Mouse (Mus musculus): ENCODE measurements around the gene Cryzl2.

Cryzl2 gene

GRCm38 (mm10) chr1:157446325-157446724 lies 12.1 kb upstream of the Cryzl2 start:
- no peak overlapping the region for H3K4me3 ChIP-seq (replicated peaks; ENCODE audit: low read length)
- TF ChIP-seq CTCF (conservative IDR thresholded peaks at IDR 0.05; ENCODE audit: low read length) (no peak), POU5F1 (IDR thresholded peaks at IDR 0.05; ENCODE audit: borderline replicate concordance, low read length) (no peak), NANOG (IDR thresholded peaks at IDR 0.05; ENCODE audit: borderline replicate concordance, low read length) (no peak)
- peaks cover 46% of the 10 kb centered on the region for H3K4me1 ChIP-seq (replicated peaks; ENCODE audit: low read depth, low read length)
- peaks cover 20% of the 10 kb centered on the region; the same call in 1 of the 2 replicates for H3K27me3 ChIP-seq (ENCODE audit: insufficient read depth, low read length)
- no peaks in the 10 kb centered on the region for H3K36me3 ChIP-seq (ENCODE audit: insufficient read depth, low read length)
- no peaks in the 10 kb centered on the region; the same call in 1 of the 2 replicates for H3K9me3 ChIP-seq (ENCODE audit: low read length)

GRCm38 (mm10) chr1:157447142-157447541 lies 11.2 kb upstream of the Cryzl2 start:
- peaks cover 20% of the 10 kb centered on the region; the same call in 1 of the 2 replicates for H3K27me3 ChIP-seq (ENCODE audit: insufficient read depth, low read length)
- TF ChIP-seq POU5F1 (IDR thresholded peaks at IDR 0.05; ENCODE audit: borderline replicate concordance, low read length), result no peak
- TF ChIP-seq NANOG (IDR thresholded peaks at IDR 0.05; ENCODE audit: borderline replicate concordance, low read length), result no peak
- no peak for TF ChIP-seq CTCF (conservative IDR thresholded peaks at IDR 0.05; ENCODE audit: low read length)

GRCm38 (mm10) chr1:157448164-157448804 lies 10.1 kb upstream of the Cryzl2 start:
- no peaks in the 10 kb centered on the region for H3K36me3 ChIP-seq (ENCODE audit: insufficient read depth, low read length)
- no peak overlapping the region for H3K4me3 ChIP-seq (replicated peaks; ENCODE audit: low read length)
- H3K9me3 ChIP-seq (ENCODE audit: low read length), result no peaks in the 10 kb centered on the region; the same call in 1 of the 2 replicates
- TF ChIP-seq CTCF (conservative IDR thresholded peaks at IDR 0.05; ENCODE audit: low read length) (no peak), POU5F1 (IDR thresholded peaks at IDR 0.05; ENCODE audit: borderline replicate concordance, low read length) (no peak), NANOG (IDR thresholded peaks at IDR 0.05; ENCODE audit: borderline replicate concordance, low read length) (no peak)
- peaks cover 20% of the 10 kb centered on the region; the same call in 1 of the 2 replicates for H3K27me3 ChIP-seq (ENCODE audit: insufficient read depth, low read length)
- H3K4me1 ChIP-seq (replicated peaks; ENCODE audit: low read depth, low read length), result peaks cover 44% of the 10 kb centered on the region

More at GRCm38 (mm10) chr1:157447142-157447541, 11.2 kb upstream of the Cryzl2 start:
- Histone ChIP-seq H3K36me3 (ENCODE audit: insufficient read depth, low read length) (no peaks in the 10 kb centered on the region), H3K4me1 (replicated peaks; ENCODE audit: low read depth, low read length) (peaks cover 46% of the 10 kb centered on the region), H3K9me3 (ENCODE audit: low read length) (no peaks in the 10 kb centered on the region; the same call in 1 of the 2 replicates), H3K4me3 (replicated peaks; ENCODE audit: low read length) (no peak overlapping the region)

GRCm38 (mm10) chr1:157448805-157449188 lies 9.6 kb upstream of the Cryzl2 start:
- no peaks in the 10 kb centered on the region for H3K36me3 ChIP-seq (ENCODE audit: insufficient read depth, low read length)
- TF ChIP-seq CTCF (conservative IDR thresholded peaks at IDR 0.05; ENCODE audit: low read length) (no peak), POU5F1 (IDR thresholded peaks at IDR 0.05; ENCODE audit: borderline replicate concordance, low read length) (no peak), NANOG (IDR thresholded peaks at IDR 0.05; ENCODE audit: borderline replicate concordance, low read length) (no peak)
- peaks cover 20% of the 10 kb centered on the region; the same call in 1 of the 2 replicates for H3K27me3 ChIP-seq (ENCODE audit: insufficient read depth, low read length)
- H3K4me3 ChIP-seq (replicated peaks; ENCODE audit: low read length), result no peak overlapping the region
- H3K9me3 ChIP-seq (ENCODE audit: low read length), result no peaks in the 10 kb centered on the region; the same call in 1 of the 2 replicates
- H3K4me1 ChIP-seq (replicated peaks; ENCODE audit: low read depth, low read length), result peaks cover 43% of the 10 kb centered on the region

GRCm38 (mm10) chr1:157449532-157449931 lies 8.8 kb upstream of the Cryzl2 start:
- Histone ChIP-seq H3K36me3 (ENCODE audit: insufficient read depth, low read length) (no peaks in the 10 kb centered on the region), H3K4me1 (replicated peaks; ENCODE audit: low read depth, low read length) (peaks cover 35% of the 10 kb centered on the region), H3K9me3 (ENCODE audit: low read length) (no peaks in the 10 kb centered on the region; the same call in 1 of the 2 replicates), H3K27me3 (ENCODE audit: insufficient read depth, low read length) (peaks cover 20% of the 10 kb centered on the region; the same call in 1 of the 2 replicates), H3K4me3 (replicated peaks; ENCODE audit: low read length) (peak overlapping the region; percentile 20; the same call in 1 of the 2 replicates)
- TF ChIP-seq CTCF (conservative IDR thresholded peaks at IDR 0.05; ENCODE audit: low read length), result no peak
- no peak for TF ChIP-seq POU5F1 (IDR thresholded peaks at IDR 0.05; ENCODE audit: borderline replicate concordance, low read length)
- no peak for TF ChIP-seq NANOG (IDR thresholded peaks at IDR 0.05; ENCODE audit: borderline replicate concordance, low read length)

GRCm38 (mm10) chr1:157449981-157450636 lies 8.3 kb upstream of the Cryzl2 start:
- peak; percentile 61; the same call in 1 of the 2 replicates for TF ChIP-seq NANOG (IDR thresholded peaks at IDR 0.05; ENCODE audit: borderline replicate concordance, low read length)
- TF ChIP-seq CTCF (conservative IDR thresholded peaks at IDR 0.05; ENCODE audit: low read length), result no peak
- Histone ChIP-seq H3K4me3 (replicated peaks; ENCODE audit: low read length) (peak overlapping the region; percentile 20), H3K4me1 (replicated peaks; ENCODE audit: low read depth, low read length) (peaks cover 29% of the 10 kb centered on the region), H3K27me3 (ENCODE audit: insufficient read depth, low read length) (peaks cover 20% of the 10 kb centered on the region; the same call in 1 of the 2 replicates), H3K36me3 (ENCODE audit: insufficient read depth, low read length) (no peaks in the 10 kb centered on the region), H3K9me3 (ENCODE audit: low read length) (no peaks in the 10 kb centered on the region; the same call in 1 of the 2 replicates)

- H3K27me3 ChIP-seq (ENCODE audit: insufficient read depth, low read length), result peaks cover 20% of the 10 kb centered on the region; the same call in 1 of the 2 replicates
- no peaks in the 10 kb centered on the region for H3K36me3 ChIP-seq (ENCODE audit: insufficient read depth, low read length)
- TF ChIP-seq POU5F1 (IDR thresholded peaks at IDR 0.05; ENCODE audit: borderline replicate concordance, low read length) (no peak), CTCF (conservative IDR thresholded peaks at IDR 0.05; ENCODE audit: low read length) (no peak), NANOG (IDR thresholded peaks at IDR 0.05; ENCODE audit: borderline replicate concordance, low read length) (no peak)
Measured at GRCm38 (mm10) chr1:157452284-157452683, 6.1 kb upstream of the Cryzl2 start.

GRCm38 (mm10) chr1:157452759-157453549 lies 5.4 kb upstream of the Cryzl2 start:
- no peaks in the 10 kb centered on the region for H3K36me3 ChIP-seq (ENCODE audit: insufficient read depth, low read length)
- H3K9me3 ChIP-seq (ENCODE audit: low read length), result no peaks in the 10 kb centered on the region; the same call in 1 of the 2 replicates
- H3K27me3 ChIP-seq (ENCODE audit: insufficient read depth, low read length), result peaks cover 19% of the 10 kb centered on the region; the same call in 1 of the 2 replicates
- TF ChIP-seq CTCF (conservative IDR thresholded peaks at IDR 0.05; ENCODE audit: low read length) (no peak), POU5F1 (IDR thresholded peaks at IDR 0.05; ENCODE audit: borderline replicate concordance, low read length) (no peak), NANOG (IDR thresholded peaks at IDR 0.05; ENCODE audit: borderline replicate concordance, low read length) (no peak)
- H3K4me1 ChIP-seq (replicated peaks; ENCODE audit: low read depth, low read length), result peaks cover 31% of the 10 kb centered on the region
- no peak overlapping the region for H3K4me3 ChIP-seq (replicated peaks; ENCODE audit: low read length)

More at GRCm38 (mm10) chr1:157452284-157452683, 6.1 kb upstream of the Cryzl2 start:
- peaks cover 26% of the 10 kb centered on the region for H3K4me1 ChIP-seq (replicated peaks; ENCODE audit: low read depth, low read length)
- no peak overlapping the region for H3K4me3 ChIP-seq (replicated peaks; ENCODE audit: low read length)
- H3K9me3 ChIP-seq (ENCODE audit: low read length), result no peaks in the 10 kb centered on the region; the same call in 1 of the 2 replicates
